In the genomic region with DNA sequence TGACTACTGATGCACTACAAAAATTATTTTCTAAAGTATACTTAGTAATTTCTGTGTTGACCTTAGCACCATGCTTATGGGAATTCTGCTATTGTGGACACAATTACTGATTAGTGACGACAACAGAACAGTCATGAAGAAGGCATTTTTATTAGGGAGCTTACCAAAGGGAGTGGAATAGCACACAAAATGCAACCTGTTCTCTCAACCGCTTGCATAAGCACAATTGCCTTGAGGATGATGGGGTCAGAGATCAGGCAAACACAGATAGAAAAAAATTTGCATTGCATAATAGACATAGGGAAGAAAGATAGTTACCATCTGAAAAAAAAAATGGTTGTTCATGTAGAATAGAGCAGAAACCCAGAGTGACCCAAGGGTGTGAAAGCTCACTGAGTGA, we compare ENCODE assay signal across 27 mouse cellular contexts.
"Had no signal": no experiment of that assay in that cellular context is flagged by ENCODE, and none has a peak within 500 bp of the region (broad histone marks: within the 10 kb centered on the region; RNA-seq: fewer than 3 reads in every experiment).

No protein-coding gene starts in this region.

- H3K4me3 ChIP-seq: gastrocnemius, adult 2 months; heart, embryonic 10.5 days; heart, embryonic 12.5 days; hindbrain, embryonic 10.5 days; hindbrain, embryonic 12.5 days; kidney, embryonic 15.5 days; left cerebral cortex, adult 2 months; limb, embryonic 12.5 days; liver, embryonic 13.5 days; liver, embryonic 15.5 days had no signal

- H3K9ac ChIP-seq: heart, embryonic 12.5 days; hindbrain, embryonic 12.5 days; hindbrain, embryonic 14.5 days; kidney, embryonic 15.5 days; limb, embryonic 12.5 days; liver, embryonic 13.5 days; liver, embryonic 15.5 days had no signal

- H3K36me3 ChIP-seq: heart, embryonic 10.5 days; heart, embryonic 12.5 days; hindbrain, embryonic 10.5 days; hindbrain, embryonic 12.5 days; kidney, embryonic 15.5 days; limb, embryonic 12.5 days; liver, embryonic 13.5 days; liver, embryonic 15.5 days had no signal

- H3K9me3 ChIP-seq: heart, embryonic 10.5 days; heart, embryonic 12.5 days; hindbrain, embryonic 10.5 days; hindbrain, embryonic 12.5 days; kidney, embryonic 15.5 days; limb, embryonic 12.5 days; liver, embryonic 13.5 days; liver, embryonic 15.5 days had no signal

- H3K27ac ChIP-seq: gastrocnemius, adult 2 months; heart, embryonic 10.5 days; hindbrain, embryonic 10.5 days; hindbrain, embryonic 12.5 days; hindbrain, embryonic 14.5 days; kidney, embryonic 15.5 days; kidney, postnatal 0 days; left cerebral cortex, adult 2 months; limb, embryonic 12.5 days; liver, embryonic 13.5 days; liver, embryonic 15.5 days had no signal

- ATAC-seq: hindbrain, embryonic 16.5 days; inflammation-experienced regulatory T-cells, adult 6 months had no signal

- DNase-seq: gastrocnemius, adult 2 months; gastrocnemius, postnatal 10 days; gastrocnemius, postnatal 25 days; heart, adult 18-20 months; heart, postnatal 10 days; heart, postnatal 4 days; kidney, adult 11 months; kidney, adult 2 months; kidney, adult 9 months; kidney, postnatal 14 days; kidney, postnatal 36 days; layer of hippocampus, adult 9-11 months; liver; liver, embryonic 13.5 days had no signal

- H3K27me3 ChIP-seq: heart, embryonic 12.5 days; hindbrain, embryonic 12.5 days; kidney, embryonic 15.5 days; limb, embryonic 12.5 days; liver, embryonic 13.5 days; liver, embryonic 15.5 days had no signal

- H3K4me1 ChIP-seq: heart, embryonic 10.5 days; heart, embryonic 12.5 days; hindbrain, embryonic 10.5 days; kidney, embryonic 15.5 days; limb, embryonic 12.5 days; liver, embryonic 13.5 days; liver, embryonic 15.5 days had no signal

- H3K4me2 ChIP-seq: heart, embryonic 12.5 days; hindbrain, embryonic 12.5 days; hindbrain, embryonic 14.5 days; kidney, embryonic 15.5 days; limb, embryonic 12.5 days; liver, embryonic 11.5 days; liver, embryonic 13.5 days; liver, embryonic 15.5 days had no signal
